Mouse (Mus musculus): Measurements from ENCODE around the gene Plce1. TPM values are rescaled to one million over a fixed set of nuclear protein-coding genes. Genes with fewer than 3 reads are reported as not detected.

Gene Plce1
- polyA plus RNA-seq, 1 experiment: 2.3 TPM

DNA sequence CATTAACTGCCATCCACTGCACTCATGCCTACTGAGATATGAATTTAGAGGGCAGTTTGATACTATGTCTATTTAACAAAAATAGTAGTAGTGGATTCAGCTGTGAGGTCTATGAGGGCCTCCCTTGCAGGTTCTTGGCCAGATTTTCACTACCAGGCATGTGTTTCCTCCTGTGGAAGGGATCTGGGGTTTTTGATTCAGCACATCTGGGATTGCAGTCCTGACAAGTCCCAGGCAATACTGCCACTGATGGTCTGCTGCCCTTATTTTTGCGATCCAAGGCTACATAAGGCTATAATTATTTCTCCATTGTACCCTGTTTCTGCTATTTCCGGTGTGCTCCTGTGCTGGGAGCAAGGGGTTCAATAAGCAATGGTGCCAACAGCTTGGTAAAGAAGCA lies 129.4 kb downstream of the Plce1 start:
- Histone ChIP-seq H3K27me3 (replicated peaks; ENCODE audit: control insufficient read depth, insufficient read depth, low read length) (no peaks in the 10 kb centered on the region), H3K4me1 (ENCODE audit: control insufficient read depth, insufficient read depth, low read length) (no peaks in the 10 kb centered on the region), H3K27ac (ENCODE audit: insufficient read depth, low read depth, low read length) (peak overlapping the region; percentile 37; the same call in 1 of the 2 replicates), H3K4me3 (ENCODE audit: insufficient read depth, low read depth, low read length) (no peak overlapping the region), H3K36me3 (ENCODE audit: control insufficient read depth, insufficient read depth, low read length) (no peaks in the 10 kb centered on the region)
- 92% methylated on average over 2 of the region's 2 CpGs for WGBS
- no peak for TF ChIP-seq CTCF (conservative IDR thresholded peaks at IDR 0.05; ENCODE audit: insufficient read depth, insufficient read length, low read depth, low read length)
- no peak for DNase-seq

DNA sequence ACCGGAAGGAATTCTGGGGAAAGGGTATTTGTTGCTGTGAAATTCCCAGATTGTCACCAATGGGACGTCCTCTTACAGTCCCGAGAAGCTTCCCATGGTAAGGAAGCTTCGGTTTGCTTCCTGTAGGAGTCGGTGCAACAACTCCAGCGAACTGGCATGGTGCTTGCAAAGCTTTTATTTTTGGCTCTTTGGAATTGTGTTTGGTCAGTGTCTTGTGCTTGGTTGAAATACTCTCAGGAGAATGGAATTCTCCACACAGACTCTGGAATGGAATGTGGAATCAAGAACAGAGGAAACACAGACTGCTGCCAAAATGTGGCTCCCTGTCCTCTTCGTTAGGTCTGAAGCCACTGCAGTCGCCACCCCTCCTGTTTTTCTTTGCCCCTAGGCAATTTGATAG lies 129.9 kb downstream of the Plce1 start:
- no peaks in the 10 kb centered on the region for H3K27me3 ChIP-seq (replicated peaks; ENCODE audit: control insufficient read depth, insufficient read depth, low read length)
- H3K4me3 ChIP-seq (ENCODE audit: insufficient read depth, low read depth, low read length): no peak overlapping the region
- no peaks in the 10 kb centered on the region for H3K4me1 ChIP-seq (ENCODE audit: control insufficient read depth, insufficient read depth, low read length)
- DNase-seq: no peak
- TF ChIP-seq CTCF (conservative IDR thresholded peaks at IDR 0.05; ENCODE audit: insufficient read depth, insufficient read length, low read depth, low read length) (no peak), POLR2A (IDR thresholded peaks at IDR 0.05; ENCODE audit: low read depth, low read length) (no peak)
- peak overlapping the region; percentile 37; the same call in 1 of the 2 replicates for H3K27ac ChIP-seq (ENCODE audit: insufficient read depth, low read depth, low read length)
- WGBS: 68% methylated on average over 8 of the region's 8 CpGs
- H3K36me3 ChIP-seq (ENCODE audit: control insufficient read depth, insufficient read depth, low read length): no peaks in the 10 kb centered on the region

DNA sequence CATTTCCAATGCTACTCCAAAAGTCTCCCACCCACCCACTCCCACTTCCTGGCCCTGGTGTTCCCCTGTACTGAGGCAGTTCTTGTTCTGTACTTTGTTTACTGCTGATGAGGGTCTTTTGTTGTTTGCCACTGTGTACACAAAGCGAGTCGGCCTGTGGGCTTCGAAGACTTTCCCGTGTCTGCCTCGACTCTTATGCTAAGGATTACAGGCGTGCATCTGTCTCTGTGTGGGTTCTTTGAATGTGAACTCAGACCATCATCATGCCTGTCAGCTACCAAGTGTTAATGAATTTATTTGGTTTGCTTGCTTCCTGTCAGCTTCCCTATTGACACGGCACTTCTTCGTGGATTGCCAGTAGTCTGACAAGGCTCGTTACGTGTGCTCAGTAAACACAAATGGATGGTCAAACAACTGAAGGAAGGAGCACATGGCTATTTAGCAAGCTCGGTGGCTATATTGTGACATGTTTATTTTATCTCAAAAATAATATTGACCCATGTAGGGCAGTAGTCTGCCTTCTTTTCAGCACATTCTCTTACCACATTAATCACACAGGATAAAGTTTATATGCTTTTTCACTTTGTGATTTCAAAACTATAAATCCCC lies 133.3 kb downstream of the Plce1 start:
- no peak overlapping the region for H3K27ac ChIP-seq (ENCODE audit: insufficient read depth, low read depth, low read length)
- H3K27me3 ChIP-seq (replicated peaks; ENCODE audit: control insufficient read depth, insufficient read depth, low read length): no peaks in the 10 kb centered on the region
- no peaks in the 10 kb centered on the region for H3K36me3 ChIP-seq (ENCODE audit: control insufficient read depth, insufficient read depth, low read length)
- DNase-seq: no peak
- no peak for TF ChIP-seq CTCF (conservative IDR thresholded peaks at IDR 0.05; ENCODE audit: insufficient read depth, insufficient read length, low read depth, low read length)
- TF ChIP-seq POLR2A (IDR thresholded peaks at IDR 0.05; ENCODE audit: low read depth, low read length): no peak
- H3K4me1 ChIP-seq (ENCODE audit: control insufficient read depth, insufficient read depth, low read length): no peaks in the 10 kb centered on the region
- no peak overlapping the region for H3K4me3 ChIP-seq (ENCODE audit: insufficient read depth, low read depth, low read length)
- 78% methylated on average over 11 of the region's 11 CpGs for WGBS

DNA sequence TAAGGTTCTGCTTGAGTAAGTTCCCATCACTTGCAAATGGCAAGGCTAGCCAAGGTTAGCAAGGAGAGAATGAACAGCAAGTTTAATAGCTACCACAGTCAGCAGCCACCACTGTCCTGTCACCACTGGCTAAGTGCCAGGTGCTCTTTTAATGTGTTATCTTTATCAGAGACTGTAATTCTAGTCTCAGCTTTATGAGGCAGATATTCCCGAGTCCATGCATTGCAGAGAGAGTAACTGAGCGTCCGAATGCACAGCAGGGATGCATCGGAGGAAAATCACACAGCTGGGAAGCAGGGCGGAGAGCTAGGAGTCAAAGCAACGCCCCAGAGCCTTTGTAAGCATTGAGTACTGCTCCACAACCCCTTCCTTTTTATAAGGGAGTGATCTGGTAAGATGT lies 134.4 kb downstream of the Plce1 start:
- H3K36me3 ChIP-seq (ENCODE audit: control insufficient read depth, insufficient read depth, low read length): no peaks in the 10 kb centered on the region
- H3K27me3 ChIP-seq (replicated peaks; ENCODE audit: control insufficient read depth, insufficient read depth, low read length): no peaks in the 10 kb centered on the region
- DNase-seq: no peak
- TF ChIP-seq POLR2A (IDR thresholded peaks at IDR 0.05; ENCODE audit: low read depth, low read length): no peak
- no peak for TF ChIP-seq CTCF (conservative IDR thresholded peaks at IDR 0.05; ENCODE audit: insufficient read depth, insufficient read length, low read depth, low read length)
- WGBS: 25% methylated on average over 6 of the region's 6 CpGs
- H3K27ac ChIP-seq (ENCODE audit: insufficient read depth, low read depth, low read length): no peak overlapping the region
- H3K4me1 ChIP-seq (ENCODE audit: control insufficient read depth, insufficient read depth, low read length): no peaks in the 10 kb centered on the region
- H3K4me3 ChIP-seq (ENCODE audit: insufficient read depth, low read depth, low read length): no peak overlapping the region

DNA sequence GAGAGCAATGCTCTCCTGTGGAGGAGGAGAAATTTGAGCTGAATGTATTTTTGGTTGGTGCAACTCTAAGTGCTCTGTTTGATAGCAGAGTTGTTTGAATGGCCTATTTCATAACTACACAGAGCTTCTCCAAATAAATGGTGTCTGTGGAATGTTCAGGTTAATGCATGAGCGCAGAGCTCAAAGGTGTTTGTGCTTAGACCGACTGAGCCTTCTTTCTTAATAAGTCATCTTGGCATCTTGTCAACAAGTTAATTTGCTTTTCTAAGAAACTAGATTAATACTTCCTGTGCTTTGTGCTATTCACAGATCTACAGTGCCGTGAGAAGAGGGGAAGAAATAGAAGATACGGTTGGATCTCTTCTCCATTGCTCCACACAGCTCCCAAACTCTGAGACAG lies 139.2 kb downstream of the Plce1 start:
- DNase-seq: peak; percentile 19
- no peaks in the 10 kb centered on the region for H3K36me3 ChIP-seq (ENCODE audit: control insufficient read depth, insufficient read depth, low read length)
- no peaks in the 10 kb centered on the region for H3K4me1 ChIP-seq (ENCODE audit: control insufficient read depth, insufficient read depth, low read length)
- H3K27me3 ChIP-seq (replicated peaks; ENCODE audit: control insufficient read depth, insufficient read depth, low read length): no peaks in the 10 kb centered on the region
- no peak for TF ChIP-seq POLR2A (IDR thresholded peaks at IDR 0.05; ENCODE audit: low read depth, low read length)
- no peak for TF ChIP-seq CTCF (conservative IDR thresholded peaks at IDR 0.05; ENCODE audit: insufficient read depth, insufficient read length, low read depth, low read length)
- H3K27ac ChIP-seq (ENCODE audit: insufficient read depth, low read depth, low read length): no peak overlapping the region
- no peak overlapping the region for H3K4me3 ChIP-seq (ENCODE audit: insufficient read depth, low read depth, low read length)
- WGBS: 33% methylated on average over 4 of the region's 4 CpGs

DNA sequence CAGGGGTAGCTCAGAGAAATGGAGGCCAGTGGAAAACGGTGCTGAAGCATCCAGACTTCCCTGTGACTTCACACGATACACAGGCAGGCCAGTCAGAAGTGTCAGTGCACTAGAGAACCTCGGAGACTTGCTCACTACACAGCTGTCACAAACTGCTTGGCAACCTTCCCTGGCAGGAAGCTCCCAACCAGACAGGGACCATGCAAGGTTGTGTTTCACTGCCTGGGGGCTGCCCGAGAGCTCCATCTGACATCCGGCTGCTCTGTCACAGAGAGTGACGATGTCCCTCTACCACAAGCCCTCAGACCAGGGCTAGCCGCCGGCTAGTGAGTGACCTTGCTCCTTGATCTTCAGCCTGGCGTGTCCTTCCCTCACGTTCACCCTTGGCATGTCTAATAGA lies 140.6 kb downstream of the Plce1 start:
- TF ChIP-seq POLR2A (IDR thresholded peaks at IDR 0.05; ENCODE audit: low read depth, low read length): no peak
- TF ChIP-seq CTCF (conservative IDR thresholded peaks at IDR 0.05; ENCODE audit: insufficient read depth, insufficient read length, low read depth, low read length): no peak
- WGBS: 56% methylated on average over 10 of the region's 10 CpGs

DNA sequence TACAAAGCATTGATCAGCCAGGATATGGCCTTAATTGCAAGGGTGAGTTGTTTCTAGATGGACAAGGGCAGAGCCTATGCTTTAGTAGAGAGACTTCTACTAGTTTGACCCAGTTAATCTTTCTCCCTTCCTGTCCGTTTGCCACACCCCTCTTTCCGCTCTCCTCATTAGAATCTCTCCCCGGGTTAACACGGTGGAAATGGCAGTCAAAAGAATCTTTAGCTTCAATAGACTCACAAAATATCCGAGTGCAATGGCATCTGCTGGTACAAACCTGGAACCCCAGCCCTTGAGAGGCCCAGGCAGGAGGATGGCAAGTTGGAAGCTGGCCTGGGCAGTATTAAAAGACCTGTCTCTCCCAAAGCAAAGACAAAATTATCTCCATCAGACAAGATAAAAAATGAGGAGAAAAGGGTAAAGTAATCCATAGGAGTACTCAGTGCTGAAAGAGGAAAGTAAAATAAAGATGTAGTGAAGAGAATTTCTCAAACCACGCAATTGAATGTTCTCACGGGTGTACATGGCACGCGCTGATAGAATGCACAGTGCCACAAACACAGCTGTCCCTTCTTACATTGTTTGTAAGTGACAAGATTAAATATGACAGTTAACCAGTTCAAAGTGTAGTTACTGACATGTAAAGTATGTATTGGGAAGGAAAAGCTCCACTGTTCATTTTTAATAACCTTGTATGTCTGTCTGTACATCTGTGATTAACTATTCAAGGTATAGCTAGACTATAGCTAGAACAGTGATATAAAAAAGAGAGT lies 145.5 kb downstream of the Plce1 start:
- H3K27me3 ChIP-seq (replicated peaks; ENCODE audit: control insufficient read depth, insufficient read depth, low read length): no peaks in the 10 kb centered on the region
- no peak overlapping the region for H3K27ac ChIP-seq (ENCODE audit: insufficient read depth, low read depth, low read length)
- WGBS: 68% methylated on average over 9 of the region's 9 CpGs
- no peak for DNase-seq
- no peaks in the 10 kb centered on the region for H3K36me3 ChIP-seq (ENCODE audit: control insufficient read depth, insufficient read depth, low read length)
- no peak for TF ChIP-seq POLR2A (IDR thresholded peaks at IDR 0.05; ENCODE audit: low read depth, low read length)
- TF ChIP-seq CTCF (conservative IDR thresholded peaks at IDR 0.05; ENCODE audit: insufficient read depth, insufficient read length, low read depth, low read length): no peak
- no peaks in the 10 kb centered on the region for H3K4me1 ChIP-seq (ENCODE audit: control insufficient read depth, insufficient read depth, low read length)
- no peak overlapping the region for H3K4me3 ChIP-seq (ENCODE audit: insufficient read depth, low read depth, low read length)

More for the DNA sequence above, 140.6 kb downstream of the Plce1 start:
- Histone ChIP-seq H3K4me1 (ENCODE audit: control insufficient read depth, insufficient read depth, low read length) (no peaks in the 10 kb centered on the region), H3K36me3 (ENCODE audit: control insufficient read depth, insufficient read depth, low read length) (no peaks in the 10 kb centered on the region), H3K27ac (ENCODE audit: insufficient read depth, low read depth, low read length) (no peak overlapping the region), H3K27me3 (replicated peaks; ENCODE audit: control insufficient read depth, insufficient read depth, low read length) (no peaks in the 10 kb centered on the region), H3K4me3 (ENCODE audit: insufficient read depth, low read depth, low read length) (no peak overlapping the region)
- no peak for DNase-seq

Measured in kidney, adult 2 months (tissue).